Mouse (Mus musculus): ENCODE measurements around the gene Hnrnph3. TPM values are rescaled to one million over a fixed set of nuclear protein-coding genes. Genes with fewer than 3 reads are reported as not detected.
A peak's percentile ranks its signal among the peaks of the same experiment; 100 is the strongest.

The Hnrnph3 gene
- polyA plus RNA-seq, 1 experiment from 2014 or later: 38.8 TPM

- TF ChIP-seq EP300 (IDR thresholded peaks at IDR 0.05) (no peak), CTCF (IDR thresholded peaks at IDR 0.05) (no peak)
- DNase-seq (ENCODE audit: low spot score) (no peak), ATAC-seq (no peak)
- Histone ChIP-seq H3K36me3 (ENCODE audit: insufficient read depth, low read length) (peaks cover 9% of the 10 kb centered on the region; the same call in 1 of the 2 replicates), H3K4me2 (replicated peaks; ENCODE audit: low read depth, low read length) (no peak overlapping the region), H3K27ac (ENCODE audit: low read length) (no peak overlapping the region), H3K4me1 (ENCODE audit: insufficient read depth, low read depth, low read length) (no peaks in the 10 kb centered on the region), H3K4me3 (ENCODE audit: low read depth, low read length) (no peak overlapping the region), H3K27me3 (replicated peaks; ENCODE audit: insufficient read depth, low read length) (no peaks in the 10 kb centered on the region), H3K9ac (replicated peaks; ENCODE audit: low read depth) (no peak overlapping the region), H3K9me3 (ENCODE audit: low read length) (no peaks in the 10 kb centered on the region)
- 94% methylated on average over 15 of the region's 15 CpGs for WGBS
Observed at GRCm38 (mm10) chr10:62990636-62991035, 33.4 kb downstream of the Hnrnph3 start.

- H3K4me2 ChIP-seq (replicated peaks; ENCODE audit: low read depth, low read length): no peak overlapping the region
- H3K4me1 ChIP-seq (ENCODE audit: insufficient read depth, low read depth, low read length): no peaks in the 10 kb centered on the region
- no peak overlapping the region for H3K4me3 ChIP-seq (ENCODE audit: low read depth, low read length)
- WGBS: 32% methylated on average over 3 of the region's 3 CpGs
- H3K9me3 ChIP-seq (ENCODE audit: low read length): no peaks in the 10 kb centered on the region
- H3K9ac ChIP-seq (replicated peaks; ENCODE audit: low read depth): no peak overlapping the region
- DNase-seq (ENCODE audit: low spot score) (peak; percentile 22), ATAC-seq (no peak)
- no peak overlapping the region for H3K27ac ChIP-seq (ENCODE audit: low read length)
- H3K36me3 ChIP-seq (ENCODE audit: insufficient read depth, low read length): peaks cover 9% of the 10 kb centered on the region; the same call in 1 of the 2 replicates
- TF ChIP-seq EP300 (IDR thresholded peaks at IDR 0.05) (no peak), CTCF (IDR thresholded peaks at IDR 0.05) (peak; percentile 70)
- H3K27me3 ChIP-seq (replicated peaks; ENCODE audit: insufficient read depth, low read length): no peaks in the 10 kb centered on the region
Observed at GRCm38 (mm10) chr10:62987341-62987740, 36.7 kb downstream of the Hnrnph3 start.

- Histone ChIP-seq H3K9ac (replicated peaks; ENCODE audit: low read depth) (no peak overlapping the region), H3K4me2 (replicated peaks; ENCODE audit: low read depth, low read length) (no peak overlapping the region), H3K27ac (ENCODE audit: low read length) (no peak overlapping the region), H3K36me3 (ENCODE audit: insufficient read depth, low read length) (no peaks in the 10 kb centered on the region), H3K27me3 (replicated peaks; ENCODE audit: insufficient read depth, low read length) (no peaks in the 10 kb centered on the region), H3K4me1 (ENCODE audit: insufficient read depth, low read depth, low read length) (peaks cover 3% of the 10 kb centered on the region; the same call in 1 of the 2 replicates), H3K4me3 (ENCODE audit: low read depth, low read length) (no peak overlapping the region), H3K9me3 (ENCODE audit: low read length) (no peaks in the 10 kb centered on the region)
- DNase-seq (ENCODE audit: low spot score): no peak
- no peak for ATAC-seq
- WGBS: 68% methylated on average over 6 of the region's 6 CpGs
- TF ChIP-seq CTCF (IDR thresholded peaks at IDR 0.05): no peak
- TF ChIP-seq EP300 (IDR thresholded peaks at IDR 0.05): no peak
Observed at GRCm38 (mm10) chr10:62984495-62984894, 39.5 kb downstream of the Hnrnph3 start.

- H3K9ac ChIP-seq (replicated peaks; ENCODE audit: low read depth): no peak overlapping the region
- DNase-seq (ENCODE audit: low spot score) (no peak), ATAC-seq (no peak)
- 90% methylated on average over 11 of the region's 11 CpGs for WGBS
- H3K4me3 ChIP-seq (ENCODE audit: low read depth, low read length): no peak overlapping the region
- no peak overlapping the region for H3K27ac ChIP-seq (ENCODE audit: low read length)
- TF ChIP-seq EP300 (IDR thresholded peaks at IDR 0.05) (no peak), CTCF (IDR thresholded peaks at IDR 0.05) (no peak)
- peaks cover 3% of the 10 kb centered on the region; the same call in 1 of the 2 replicates for H3K4me1 ChIP-seq (ENCODE audit: insufficient read depth, low read depth, low read length)
- H3K36me3 ChIP-seq (ENCODE audit: insufficient read depth, low read length): no peaks in the 10 kb centered on the region
- no peaks in the 10 kb centered on the region for H3K9me3 ChIP-seq (ENCODE audit: low read length)
- H3K27me3 ChIP-seq (replicated peaks; ENCODE audit: insufficient read depth, low read length): no peaks in the 10 kb centered on the region
- H3K4me2 ChIP-seq (replicated peaks; ENCODE audit: low read depth, low read length): no peak overlapping the region
Observed at GRCm38 (mm10) chr10:62984072-62984471, 39.9 kb downstream of the Hnrnph3 start.

GRCm38 (mm10) chr10:62980039-62980954, 43.7 kb downstream of the Hnrnph3 start, which contains the start of gene Rufy2:
Gene Rufy2 (plus strand): TSS chr10:62980223.
- Histone ChIP-seq H3K4me2 (replicated peaks; ENCODE audit: low read depth, low read length) (peak within 1 kb of the TSS; percentile 82), H3K9ac (replicated peaks; ENCODE audit: low read depth) (peak within 1 kb of the TSS; percentile 63), H3K27me3 (replicated peaks; ENCODE audit: insufficient read depth, low read length) (no peaks in the 10 kb centered on the region), H3K4me3 (ENCODE audit: low read depth, low read length) (peak within 1 kb of the TSS; percentile 90), H3K36me3 (ENCODE audit: insufficient read depth, low read length) (no peaks in the 10 kb centered on the region), H3K9me3 (ENCODE audit: low read length) (no peaks in the 10 kb centered on the region), H3K27ac (ENCODE audit: low read length) (peak within 1 kb of the TSS; percentile 47; the same call in 1 of the 2 replicates), H3K4me1 (ENCODE audit: insufficient read depth, low read depth, low read length) (peaks cover 3% of the 10 kb centered on the region; the same call in 1 of the 2 replicates)
- ATAC-seq: peak; percentile 94
- peak; percentile 78 for DNase-seq (ENCODE audit: low spot score)
- under 1% methylated on average over 46 of the region's 77 CpGs for whole genome bisulfite sequencing
- peak; percentile 60 for TF ChIP-seq CTCF (IDR thresholded peaks at IDR 0.05)
- TF ChIP-seq EP300 (IDR thresholded peaks at IDR 0.05): no peak

- no peaks in the 10 kb centered on the region for H3K36me3 ChIP-seq (ENCODE audit: insufficient read depth, low read length)
- ATAC-seq: no peak
- no peaks in the 10 kb centered on the region for H3K27me3 ChIP-seq (replicated peaks; ENCODE audit: insufficient read depth, low read length)
- WGBS: 9% methylated on average over 10 of the region's 10 CpGs
- no peak for DNase-seq (ENCODE audit: low spot score)
- peak overlapping the region; percentile 90 for H3K4me3 ChIP-seq (ENCODE audit: low read depth, low read length)
- no peak overlapping the region for H3K9ac ChIP-seq (replicated peaks; ENCODE audit: low read depth)
- H3K9me3 ChIP-seq (ENCODE audit: low read length): no peaks in the 10 kb centered on the region
- peaks cover 3% of the 10 kb centered on the region; the same call in 1 of the 2 replicates for H3K4me1 ChIP-seq (ENCODE audit: insufficient read depth, low read depth, low read length)
- peak overlapping the region; percentile 82 for H3K4me2 ChIP-seq (replicated peaks; ENCODE audit: low read depth, low read length)
- TF ChIP-seq EP300 (IDR thresholded peaks at IDR 0.05): no peak
- TF ChIP-seq CTCF (IDR thresholded peaks at IDR 0.05): no peak
- no peak overlapping the region for H3K27ac ChIP-seq (ENCODE audit: low read length)
Observed at GRCm38 (mm10) chr10:62979667-62980038, 44.4 kb downstream of the Hnrnph3 start.

Measured in lung, postnatal 0 days (tissue).